15 mouse cellular contexts compared by ENCODE assay signal in genomic region chr7:99014620-99015019, GRCm38 (mm10).
"Had no signal": no experiment of that assay in that cellular context is flagged by ENCODE, and none has a peak within 500 bp of the region (broad histone marks: within the 10 kb centered on the region; RNA-seq: fewer than 3 reads in every experiment).

No protein-coding gene starts in this region.

- ATAC-seq: lung, postnatal 0 days had no signal

- H3K27me3 ChIP-seq: limb, embryonic 13.5 days; liver, embryonic 13.5 days; midbrain, embryonic 12.5 days; midbrain, embryonic 15.5 days; stomach, embryonic 15.5 days had no signal

- DNase-seq: kidney, adult 18-20 months; kidney, adult 9 months; liver; liver, embryonic 13.5 days; lung, embryonic 14.5 days; lung, postnatal 4 days; right cerebral cortex, postnatal 25 days; spleen, adult 18-20 months; thymus, postnatal 25 days had no signal

- H3K27ac ChIP-seq: limb, embryonic 13.5 days; liver, embryonic 13.5 days; midbrain, embryonic 12.5 days; midbrain, embryonic 15.5 days; stomach, embryonic 15.5 days had no signal

- H3K4me3 ChIP-seq: limb, embryonic 13.5 days; liver, embryonic 13.5 days; midbrain, embryonic 12.5 days; midbrain, embryonic 15.5 days; myocyte; stomach, embryonic 15.5 days had no signal

- H3K9ac ChIP-seq: limb, embryonic 13.5 days; liver, embryonic 13.5 days; lung, embryonic 14.5 days; midbrain, embryonic 12.5 days; midbrain, embryonic 15.5 days; stomach, embryonic 15.5 days had no signal

- H3K9me3 ChIP-seq: limb, embryonic 13.5 days; liver, embryonic 13.5 days; midbrain, embryonic 12.5 days; midbrain, embryonic 15.5 days; stomach, embryonic 15.5 days had no signal

- H3K4me2 ChIP-seq: liver, embryonic 13.5 days; lung, embryonic 14.5 days; midbrain, embryonic 12.5 days; midbrain, embryonic 15.5 days; stomach, embryonic 15.5 days had no signal

- H3K4me1 ChIP-seq: midbrain, embryonic 12.5 days; midbrain, embryonic 15.5 days had no signal

- H3K36me3 ChIP-seq: limb, embryonic 13.5 days; midbrain, embryonic 12.5 days; midbrain, embryonic 15.5 days; stomach, embryonic 15.5 days had no signal
